Mouse (Mus musculus) adrenal gland, postnatal 4 days (tissue): ENCODE data around the gene Pdcd1lg2. TPM values are rescaled to one million over a fixed set of nuclear protein-coding genes. Genes with fewer than 3 reads are reported as not detected.

Experiments used
- total RNA-seq, 2 experiments: library from RNA; stranded (reverse); gene quantifications; 2 replicates each; pipeline ENCODE4 v1.2.3; 2021

Gene Pdcd1lg2
- total RNA-seq, 2 experiments from 2014 or later = not detected

Other genes with a start within 250 kb of the Pdcd1lg2 start
- gene Jak2, start 159.1 kb upstream of the Pdcd1lg2 start, total RNA-seq = 10 to 100 TPM; 25.6 to 25.9 TPM
- gene Insl6, start 85.6 kb upstream of the Pdcd1lg2 start, total RNA-seq = 1 to 10 TPM in 1 of 2 experiments, under 1 TPM in 1; 0.45 to 1.7 TPM
- gene Rln1, start 76.2 kb upstream of the Pdcd1lg2 start, total RNA-seq = not detected
- 10 to 100 TPM; 73.2 to 74.8 TPM for gene Plgrkt, start 43.5 kb upstream of the Pdcd1lg2 start, total RNA-seq
- gene Cd274, start 43.5 kb upstream of the Pdcd1lg2 start, total RNA-seq = 1 to 10 TPM; 1.4 to 1.9 TPM
- 10 to 100 TPM; 37.6 to 41.6 TPM for gene Ric1, start 111.4 kb downstream of the Pdcd1lg2 start, total RNA-seq
- gene Ermp1, start 237.5 kb downstream of the Pdcd1lg2 start, total RNA-seq = 10 to 100 TPM; 70.0 to 74.7 TPM